Mouse (Mus musculus): ENCODE measurements at regions not wholly inside any gene's neighbourhood (a gene's known extent, or its start where the extent isn't known, plus 50 kb on each side); places are given as distances from the start of the nearest gene placed in this dataset.

DNA sequence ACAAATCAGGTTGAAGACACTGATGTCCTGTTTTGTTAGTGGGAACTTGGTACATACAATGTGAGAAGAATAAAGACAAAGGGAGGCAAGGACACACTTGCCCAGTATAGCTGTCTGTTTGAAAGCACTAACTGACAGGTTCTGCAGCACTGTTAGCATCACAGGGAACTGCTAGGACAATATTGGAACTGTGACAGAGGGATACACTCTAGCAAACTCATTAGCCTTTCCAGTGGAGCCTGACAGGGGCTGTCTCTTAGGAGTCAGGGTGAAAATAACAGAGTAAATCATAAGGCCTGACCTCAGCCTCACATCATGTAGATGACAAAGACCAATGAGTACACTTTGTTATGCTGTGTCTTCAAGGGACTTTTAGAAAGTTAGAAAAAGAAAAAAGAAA lies 82.8 kb upstream of the Ufl1 start:
- Histone ChIP-seq H3K4me3 (ENCODE audit: low read depth, low read length) (no peak overlapping the region), H3K9ac (ENCODE audit: low read depth, low read length) (no peak overlapping the region), H3K9me3 (replicated peaks; ENCODE audit: control insufficient read depth, low read length, poor library complexity, severe bottlenecking) (no peaks in the 10 kb centered on the region), H3K4me1 (ENCODE audit: control insufficient read depth, insufficient read depth, low read length) (no peaks in the 10 kb centered on the region), H3K27me3 (ENCODE audit: control insufficient read depth, insufficient read depth, low read depth, low read length) (no peaks in the 10 kb centered on the region), H3K4me2 (ENCODE audit: low read length) (no peak overlapping the region), H3K27ac (ENCODE audit: low read length) (no peak overlapping the region), H3K36me3 (ENCODE audit: control insufficient read depth, insufficient read depth, low read length) (no peaks in the 10 kb centered on the region)
- no peak for ATAC-seq

DNA sequence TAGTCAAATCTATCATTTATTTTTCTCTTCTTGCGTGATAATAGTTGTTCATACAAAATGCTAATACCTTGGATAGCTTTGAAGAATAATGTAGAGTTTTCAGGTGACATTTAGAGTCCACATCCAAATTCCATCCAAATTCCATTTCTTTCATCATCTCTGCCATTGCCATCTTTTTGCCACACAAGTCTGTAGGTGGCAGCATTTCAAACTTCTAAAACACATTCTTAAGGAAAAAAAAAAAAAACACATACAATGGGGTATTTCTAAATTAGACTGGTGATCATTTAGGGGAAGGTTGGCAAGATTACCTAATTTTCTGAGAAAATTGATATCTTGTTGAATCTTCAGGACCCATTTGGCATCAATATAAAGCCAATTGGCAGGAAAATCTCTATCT lies 56.0 kb upstream of the Ufl1 start:
- Histone ChIP-seq H3K4me3 (ENCODE audit: low read depth, low read length) (no peak overlapping the region), H3K36me3 (ENCODE audit: control insufficient read depth, insufficient read depth, low read length) (no peaks in the 10 kb centered on the region), H3K27ac (ENCODE audit: low read length) (no peak overlapping the region), H3K9ac (ENCODE audit: low read depth, low read length) (no peak overlapping the region), H3K9me3 (replicated peaks; ENCODE audit: control insufficient read depth, low read length, poor library complexity, severe bottlenecking) (no peaks in the 10 kb centered on the region), H3K27me3 (ENCODE audit: control insufficient read depth, insufficient read depth, low read depth, low read length) (no peaks in the 10 kb centered on the region), H3K4me1 (ENCODE audit: control insufficient read depth, insufficient read depth, low read length) (no peaks in the 10 kb centered on the region), H3K4me2 (ENCODE audit: low read length) (no peak overlapping the region)
- ATAC-seq = no peak
- WGBS = 85% methylated on average over 1 of the region's 1 CpGs

All from midbrain, embryonic 16.5 days (tissue).